Mouse (Mus musculus) heart, embryonic 11.5 days (tissue): ENCODE data around the gene Cxcl15. TPM values are rescaled to one million over a fixed set of nuclear protein-coding genes. Genes with fewer than 3 reads are reported as not detected.
"Not testable (repeated sequence)": the region's sequence is repeated elsewhere in the genome, so short reads cannot be mapped to it uniquely, and the experiment has no call there.

Experiments
- ATAC-seq: fragments of 200-750 bp; cut with Nextera tagmentation; replicated peaks from 2 replicates; pipeline ENCODE4 v1.8.0; 2017; ENCODE audit warnings: moderate library complexity; ENCODE audit not compliant: insufficient number of reproducible peaks, low FRiP score, low TSS enrichment
- H3K27ac ChIP-seq: fragments of 300-500 bp; sonication (generic); 2 replicates; pipeline ENCODE4 v1.5.1; 2014; ENCODE audit warnings: mild to moderate bottlenecking, low read depth, low read length
- H3K27me3 ChIP-seq: fragments of 300-500 bp; sonication (generic); 2 replicates; pipeline ENCODE4 v1.6.1; 2014; ENCODE audit warnings: mild to moderate bottlenecking, low read length, mixed read lengths; ENCODE audit not compliant: control insufficient read depth, insufficient read depth
- H3K36me3 ChIP-seq: fragments of 300-500 bp; sonication (generic); 2 replicates; pipeline ENCODE4 v1.6.1; 2014; ENCODE audit warnings: mild to moderate bottlenecking, low read length, moderate library complexity, mixed read lengths; ENCODE audit not compliant: control insufficient read depth, insufficient read depth
- H3K4me1 ChIP-seq: fragments of 300-500 bp; sonication (generic); 2 replicates; pipeline ENCODE4 v1.6.1; 2014; ENCODE audit warnings: low read length; ENCODE audit not compliant: control insufficient read depth, insufficient read depth
- H3K4me2 ChIP-seq: fragments of 300-500 bp; sonication (generic); 2 replicates; pipeline ENCODE4 v1.6.1; 2014; ENCODE audit warnings: mild to moderate bottlenecking, moderate library complexity
- H3K4me3 ChIP-seq: fragments of 300-500 bp; sonication (generic); 2 replicates; pipeline ENCODE4 v1.5.1; 2014; ENCODE audit warnings: low read depth, low read length
- H3K9ac ChIP-seq: fragments of 300-500 bp; sonication (generic); 2 replicates; pipeline ENCODE4 v1.6.1; 2014; ENCODE audit warnings: mild to moderate bottlenecking, low read depth, low read length, moderate library complexity
- H3K9me3 ChIP-seq: fragments of 300-500 bp; sonication (generic); replicated peaks from 2 replicates; pipeline ENCODE4 v1.6.1; 2016; ENCODE audit warnings: low read length; ENCODE audit not compliant: control insufficient read depth
- WGBS: fragments of 180-500 bp; shearing (Covaris S2); extraction: QIAGEN DNeasy Blood & Tissue Kit; methylation state at CpG from one replicate; pipeline ENCODE4 v1.1.7; 2014; ENCODE audit not compliant: insufficient replicate concordance; 5-methylcytosine and 5-hydroxymethylcytosine counted together
- microRNA-seq: library from miRNA; unstranded; fragments of <30 nt; microRNA quantifications from one replicate; pipeline ENCODE4, GENCODE M21; 2016; ENCODE audit warnings: borderline number of aligned reads
- polyA plus RNA-seq: library from polyadenylated mRNA; unstranded; fragments of >200 nt; fragmentation: Nextera tagmentation; extraction: Ambion mirVana; gene quantifications from 2 replicates; pipeline ENCODE4 v1.2.1, GENCODE M21; 2014

Gene Cxcl15
- polyA plus RNA-seq, 1 experiment from 2014 or later, result 0.73 TPM

DNA sequence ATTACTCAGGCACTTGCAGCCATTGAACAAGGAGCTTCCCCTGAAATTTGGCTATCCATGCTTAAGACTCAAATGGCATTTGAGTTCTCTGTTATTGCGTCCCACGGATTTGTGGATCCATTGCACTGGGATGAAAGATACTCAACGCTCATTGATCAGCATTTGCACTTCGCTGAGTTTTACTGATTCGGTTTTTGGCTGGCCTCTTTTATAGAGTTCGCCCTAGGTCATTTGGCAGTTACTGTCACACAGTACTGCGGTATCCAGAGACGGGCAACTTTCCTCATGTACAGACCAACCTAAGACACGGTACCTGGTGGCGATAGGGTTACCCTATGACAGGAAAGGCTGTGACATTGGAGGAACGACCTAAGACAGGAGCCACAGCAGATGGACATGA is 57.1 kb downstream of the Cxcl15 start:
- H3K4me1 ChIP-seq, H3K36me3 ChIP-seq, H3K9ac ChIP-seq, H3K4me3 ChIP-seq, H3K27ac ChIP-seq, H3K27me3 ChIP-seq, H3K4me2 ChIP-seq, ATAC-seq, H3K9me3 ChIP-seq: not testable (repeated sequence)
- 84% methylated on average over 11 of the region's 11 CpGs for whole genome bisulfite sequencing

Small RNAs within 50 kb of the gene (microRNA-seq; reads per million reads assigned to microRNA genes)
- gene Gm24322, result not detected

Other genes with a start within 250 kb of the Cxcl15 start
- not detected in 2 replicates for gene 5830473C10Rik, start 233.4 kb upstream of the Cxcl15 start, polyA plus RNA-seq
- 0.29 and 0.49 TPM in 2 replicates for gene Rassf6, start 153.9 kb upstream of the Cxcl15 start, polyA plus RNA-seq
- 0.51 and 0.53 TPM in 2 replicates for gene Cxcl5, start 35.2 kb upstream of the Cxcl15 start, polyA plus RNA-seq
- 28.8 and 32.8 TPM in 2 replicates for gene Ppbp, start 26.0 kb upstream of the Cxcl15 start, polyA plus RNA-seq
- gene Pf4, start 22.1 kb upstream of the Cxcl15 start, polyA plus RNA-seq, result 115 and 125 TPM in 2 replicates
- not detected in 2 replicates for gene Cxcl3, start 8.4 kb upstream of the Cxcl15 start, polyA plus RNA-seq
- gene Cxcl1, start 96.7 kb downstream of the Cxcl15 start, polyA plus RNA-seq, result 0.27 TPM in 1 of 2 replicates, not detected in the other
- not detected in 2 replicates for gene Cxcl2, start 109.3 kb downstream of the Cxcl15 start, polyA plus RNA-seq
- gene Mthfd2l, start 136.6 kb downstream of the Cxcl15 start, polyA plus RNA-seq, result 32.5 and 33.3 TPM in 2 replicates
- gene Epgn, start 232.9 kb downstream of the Cxcl15 start, polyA plus RNA-seq, result 0.15 and 0.19 TPM in 2 replicates